Mouse (Mus musculus): ENCODE results near the gene Hba-a1.

- TF ChIP-seq CTCF (IDR thresholded peaks at IDR 0.05): no peak
- TF ChIP-seq POLR2A (IDR thresholded peaks at IDR 0.05; ENCODE audit: insufficient read depth, low read depth, low read length): no peak
- no peak for TF ChIP-seq EP300 (IDR thresholded peaks at IDR 0.05; ENCODE audit: insufficient read depth, low read depth, low read length)
Observed at GRCm38 (mm10) chr11:32277736-32278457, 5.4 kb upstream of the Hba-a1 start.

All from heart, adult 2 months (tissue).